Mouse (Mus musculus): ENCODE results near the gene Clasrp. TPM values are rescaled to one million over a fixed set of nuclear protein-coding genes. Genes with fewer than 3 reads are reported as not detected.

The Clasrp gene
- polyA plus RNA-seq, 1 experiment from 2014 or later, result 7.6 TPM

DNA sequence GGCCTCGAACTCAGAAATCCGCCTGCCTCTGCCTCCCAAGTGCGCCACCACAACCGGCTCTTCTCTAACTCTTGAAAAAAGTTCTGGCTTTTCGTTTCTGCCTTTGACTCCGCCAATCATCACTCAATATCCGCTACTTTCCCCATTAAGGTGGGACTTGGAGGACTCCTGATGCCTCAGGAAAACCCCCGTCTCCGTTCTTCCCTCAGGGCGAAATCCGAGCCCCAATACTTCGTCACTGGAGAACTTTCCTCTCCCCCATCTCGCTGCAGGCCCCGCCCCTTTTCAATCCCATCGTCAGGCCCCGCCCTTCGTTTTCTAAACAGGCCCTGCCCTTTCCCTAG lies 23.9 kb upstream of the Clasrp start:
- Histone ChIP-seq H3K4me2 (ENCODE audit: low read depth, low read length) (peak overlapping the region; percentile 92), H3K9ac (replicated peaks) (no peak overlapping the region), H3K36me3 (replicated peaks; ENCODE audit: insufficient read depth, low read length) (peaks cover 3% of the 10 kb centered on the region; the same call in 1 of the 2 replicates), H3K4me3 (ENCODE audit: low read depth, low read length) (peak overlapping the region; percentile 73), H3K4me1 (ENCODE audit: insufficient read depth) (peaks cover 17% of the 10 kb centered on the region), H3K27ac (ENCODE audit: low read depth) (peak overlapping the region; percentile 97), H3K27me3 (ENCODE audit: insufficient read depth, low read length) (no peaks in the 10 kb centered on the region), H3K9me3 (ENCODE audit: low read length) (no peaks in the 10 kb centered on the region)
- DNase-seq (no peak), ATAC-seq (no peak)
- TF ChIP-seq CTCF (IDR thresholded peaks at IDR 0.05; ENCODE audit: low read depth) (no peak), EP300 (IDR thresholded peaks at IDR 0.05; ENCODE audit: low read depth) (no peak)
- WGBS (ENCODE audit: insufficient replicate concordance), result 10% methylated on average over 17 of the region's 17 CpGs

GRCm38 (mm10) chr7:19627721-19628120 lies 23.4 kb upstream of the Clasrp start:
- Histone ChIP-seq H3K27ac (ENCODE audit: low read depth) (no peak overlapping the region), H3K9ac (replicated peaks) (no peak overlapping the region), H3K9me3 (ENCODE audit: low read length) (no peaks in the 10 kb centered on the region), H3K4me2 (ENCODE audit: low read depth, low read length) (peak overlapping the region; percentile 92), H3K4me3 (ENCODE audit: low read depth, low read length) (peak overlapping the region; percentile 73), H3K27me3 (ENCODE audit: insufficient read depth, low read length) (no peaks in the 10 kb centered on the region), H3K4me1 (ENCODE audit: insufficient read depth) (peaks cover 17% of the 10 kb centered on the region), H3K36me3 (replicated peaks; ENCODE audit: insufficient read depth, low read length) (no peaks in the 10 kb centered on the region)
- ATAC-seq, result no peak
- WGBS (ENCODE audit: insufficient replicate concordance), result 65% methylated on average over 3 of the region's 3 CpGs
- DNase-seq, result no peak
- TF ChIP-seq EP300 (IDR thresholded peaks at IDR 0.05; ENCODE audit: low read depth), result no peak
- no peak for TF ChIP-seq CTCF (IDR thresholded peaks at IDR 0.05; ENCODE audit: low read depth)

DNA sequence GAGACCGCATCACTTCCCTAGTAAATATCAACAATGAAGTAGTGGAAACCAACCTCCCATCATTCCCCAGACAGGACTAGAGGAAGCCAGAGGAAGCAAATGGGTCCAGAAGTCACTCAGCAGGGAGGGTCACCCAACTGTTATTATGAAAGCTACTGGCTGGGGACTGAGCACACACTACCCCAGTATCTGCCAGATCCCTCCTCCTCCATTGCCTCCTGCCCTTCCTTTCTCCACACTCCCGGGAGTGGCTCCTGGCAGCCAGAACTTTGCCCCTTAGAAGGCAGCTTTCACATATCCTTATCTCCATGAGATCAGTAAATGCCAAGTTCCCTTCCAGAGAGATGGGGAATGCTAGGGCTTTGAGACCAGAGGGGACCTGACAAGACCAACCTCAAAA lies 19.1 kb upstream of the Clasrp start:
- Histone ChIP-seq H3K27me3 (ENCODE audit: insufficient read depth, low read length) (0 out of 2 replicates have a peak, but pooled peaks cover 3% of the 10 kb centered on the region), H3K27ac (ENCODE audit: low read depth) (no peak overlapping the region), H3K4me2 (ENCODE audit: low read depth, low read length) (no peak overlapping the region), H3K9me3 (ENCODE audit: low read length) (no peaks in the 10 kb centered on the region), H3K9ac (replicated peaks) (no peak overlapping the region), H3K4me1 (ENCODE audit: insufficient read depth) (peaks cover 13% of the 10 kb centered on the region), H3K4me3 (ENCODE audit: low read depth, low read length) (no peak overlapping the region), H3K36me3 (replicated peaks; ENCODE audit: insufficient read depth, low read length) (no peaks in the 10 kb centered on the region)
- DNase-seq, result no peak
- 69% methylated on average over 2 of the region's 2 CpGs for WGBS (ENCODE audit: insufficient replicate concordance)
- TF ChIP-seq CTCF (IDR thresholded peaks at IDR 0.05; ENCODE audit: low read depth) (no peak), EP300 (IDR thresholded peaks at IDR 0.05; ENCODE audit: low read depth) (no peak)
- ATAC-seq, result no peak

DNA sequence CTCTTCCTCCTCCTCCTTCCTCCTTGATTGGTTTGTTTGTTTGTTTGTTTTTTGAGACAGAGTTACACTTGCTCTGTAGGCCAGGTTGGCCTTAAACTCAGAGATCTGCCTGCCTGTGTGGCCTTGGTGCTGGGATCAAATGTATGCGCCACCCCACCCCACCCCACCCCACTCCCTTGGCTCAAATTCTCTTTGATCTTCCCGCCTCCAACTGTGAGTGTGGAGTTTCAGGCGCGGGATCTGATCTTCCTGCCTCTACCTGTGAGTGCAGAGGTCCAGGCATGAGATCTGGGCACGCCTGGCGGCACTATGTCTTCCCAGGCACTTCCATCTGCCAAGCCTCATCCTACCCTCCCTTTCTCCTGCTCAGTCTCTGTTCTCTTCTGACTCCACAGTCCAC lies 18.0 kb upstream of the Clasrp start:
- ATAC-seq, result no peak
- Histone ChIP-seq H3K4me1 (ENCODE audit: insufficient read depth) (peaks cover 4% of the 10 kb centered on the region), H3K27me3 (ENCODE audit: insufficient read depth, low read length) (0 out of 2 replicates have a peak, but pooled peaks cover 3% of the 10 kb centered on the region), H3K9ac (replicated peaks) (no peak overlapping the region), H3K27ac (ENCODE audit: low read depth) (no peak overlapping the region), H3K4me2 (ENCODE audit: low read depth, low read length) (no peak overlapping the region), H3K36me3 (replicated peaks; ENCODE audit: insufficient read depth, low read length) (no peaks in the 10 kb centered on the region), H3K9me3 (ENCODE audit: low read length) (no peaks in the 10 kb centered on the region), H3K4me3 (ENCODE audit: low read depth, low read length) (no peak overlapping the region)
- DNase-seq, result no peak
- TF ChIP-seq EP300 (IDR thresholded peaks at IDR 0.05; ENCODE audit: low read depth), result no peak
- TF ChIP-seq CTCF (IDR thresholded peaks at IDR 0.05; ENCODE audit: low read depth), result no peak
- WGBS (ENCODE audit: insufficient replicate concordance), result 57% methylated on average over 6 of the region's 6 CpGs

DNA sequence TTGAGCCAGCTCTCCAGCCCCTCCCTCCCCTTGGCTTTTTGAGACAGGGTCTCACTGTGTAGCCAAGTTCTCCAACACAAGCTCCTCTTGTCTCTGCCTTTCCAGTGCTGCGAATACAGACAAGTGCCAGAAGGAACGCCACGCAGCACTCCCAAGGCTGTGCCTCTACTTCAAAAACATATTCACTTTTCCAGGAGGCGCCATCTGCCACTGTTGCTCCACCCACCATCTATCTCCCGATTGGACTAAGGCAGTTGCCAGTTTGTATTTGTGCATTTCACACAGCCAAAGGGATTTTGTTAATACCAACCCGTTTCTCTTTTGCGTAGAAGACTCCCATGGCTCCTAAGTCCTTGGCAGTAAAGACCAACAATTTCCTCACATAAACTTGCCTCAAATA lies 16.5 kb upstream of the Clasrp start:
- TF ChIP-seq EP300 (IDR thresholded peaks at IDR 0.05; ENCODE audit: low read depth) (no peak), CTCF (IDR thresholded peaks at IDR 0.05; ENCODE audit: low read depth) (no peak)
- no peaks in the 10 kb centered on the region for H3K36me3 ChIP-seq (replicated peaks; ENCODE audit: insufficient read depth, low read length)
- H3K27ac ChIP-seq (ENCODE audit: low read depth), result no peak overlapping the region
- 87% methylated on average over 7 of the region's 7 CpGs for WGBS (ENCODE audit: insufficient replicate concordance)
- no peak overlapping the region for H3K9ac ChIP-seq (replicated peaks)
- no peak overlapping the region for H3K4me3 ChIP-seq (ENCODE audit: low read depth, low read length)
- DNase-seq (no peak), ATAC-seq (no peak)
- H3K4me1 ChIP-seq (ENCODE audit: insufficient read depth), result peaks cover 4% of the 10 kb centered on the region
- H3K9me3 ChIP-seq (ENCODE audit: low read length), result no peaks in the 10 kb centered on the region
- H3K27me3 ChIP-seq (ENCODE audit: insufficient read depth, low read length), result 0 out of 2 replicates have a peak, but pooled peaks cover 3% of the 10 kb centered on the region
- no peak overlapping the region for H3K4me2 ChIP-seq (ENCODE audit: low read depth, low read length)

DNA sequence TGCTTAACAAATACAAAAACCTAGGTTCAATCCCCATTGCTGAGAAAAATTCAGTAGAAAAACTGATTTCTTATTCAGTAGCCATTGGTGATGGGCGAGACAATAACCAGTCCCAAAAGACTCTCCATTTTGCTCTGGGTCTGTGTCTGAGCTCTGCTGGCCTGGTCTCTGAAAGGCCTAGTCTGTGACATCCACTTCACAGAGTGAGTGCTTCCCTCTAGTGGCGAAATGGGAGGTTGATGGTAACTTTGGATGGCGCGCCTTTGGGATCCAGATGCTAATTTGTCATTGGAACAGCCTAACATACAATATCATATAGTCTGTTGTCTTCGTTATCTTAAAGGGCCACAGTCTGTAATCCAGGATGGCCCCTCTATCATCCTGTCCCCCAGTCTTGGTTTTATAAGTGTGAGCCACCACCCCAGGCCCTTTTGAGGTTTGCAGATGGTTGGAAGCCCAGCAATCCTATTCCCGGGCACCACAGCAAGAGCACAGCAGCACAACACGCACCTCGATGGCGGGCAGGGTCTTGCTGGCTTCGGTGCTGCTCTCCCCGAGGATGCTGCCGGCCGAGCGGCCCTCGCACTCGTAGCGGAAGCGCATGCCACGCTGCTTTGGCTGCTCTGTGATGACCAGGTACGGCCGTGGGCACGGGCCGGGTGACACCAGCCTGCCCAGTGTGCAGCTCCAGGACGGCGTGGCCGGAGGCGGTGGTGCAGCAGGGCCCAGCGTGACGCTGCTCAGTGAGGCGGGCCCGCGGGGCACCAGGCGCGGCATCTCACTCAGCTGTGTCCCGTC lies 14.9 kb upstream of the Clasrp start:
- Histone ChIP-seq H3K4me3 (ENCODE audit: low read depth, low read length) (peak overlapping the region; percentile 25; the same call in 1 of the 2 replicates), H3K4me2 (ENCODE audit: low read depth, low read length) (peak overlapping the region; percentile 63), H3K9me3 (ENCODE audit: low read length) (no peaks in the 10 kb centered on the region), H3K27me3 (ENCODE audit: insufficient read depth, low read length) (0 out of 2 replicates have a peak, but pooled peaks cover 3% of the 10 kb centered on the region), H3K9ac (replicated peaks) (peak overlapping the region; percentile 23; the same call in 1 of the 2 replicates), H3K27ac (ENCODE audit: low read depth) (no peak overlapping the region), H3K4me1 (ENCODE audit: insufficient read depth) (peaks cover 4% of the 10 kb centered on the region), H3K36me3 (replicated peaks; ENCODE audit: insufficient read depth, low read length) (peaks cover 3% of the 10 kb centered on the region; the same call in 1 of the 2 replicates)
- WGBS (ENCODE audit: insufficient replicate concordance), result 16% methylated on average over 35 of the region's 35 CpGs
- DNase-seq (peak; percentile 79), ATAC-seq (peak; percentile 80)
- TF ChIP-seq EP300 (IDR thresholded peaks at IDR 0.05; ENCODE audit: low read depth), result no peak
- peak; percentile 96 for TF ChIP-seq CTCF (IDR thresholded peaks at IDR 0.05; ENCODE audit: low read depth)

Measured in liver, postnatal 0 days (tissue).